ENCODE assay signal across 8 mouse cellular contexts in genomic region chr5:138171695-138172491, GRCm38 (mm10). TPM values are rescaled to one million over a fixed set of nuclear protein-coding genes. Genes with fewer than 3 reads are reported as not detected.
DNase-seq lines count a peak whose midpoint lies in the region; ATAC-seq and TF ChIP-seq lines count a peak whose summit lies in the region.

Gene Ap4m1, plus strand, starts transcription at chr5:138172002.
Gene Mcm7, minus strand, starts transcription at chr5:138172422.

- peak within 1 kb of the TSS; percentile 81 for H3K4me3 ChIP-seq in heart, embryonic 12.5 days
- H3K4me3 ChIP-seq in kidney, postnatal 0 days (replicated peaks; ENCODE audit: low read depth, low read length) = peak within 1 kb of the TSS; percentile 62
- H3K4me3 ChIP-seq in liver, embryonic 11.5 days (ENCODE audit: low read depth, low read length) = peak within 1 kb of the TSS; percentile 92
- H3K4me3 ChIP-seq in stomach, embryonic 14.5 days (ENCODE audit: low read depth, low read length) = peak within 1 kb of the TSS; percentile 60

- H3K27ac ChIP-seq in heart, embryonic 12.5 days (ENCODE audit: poor library complexity, severe bottlenecking) = peak within 1 kb of the TSS; percentile 97
- H3K27ac ChIP-seq in kidney, postnatal 0 days = peak within 1 kb of the TSS; percentile 87
- H3K27ac ChIP-seq in liver, embryonic 11.5 days (ENCODE audit: low read depth, low read length) = peak within 1 kb of the TSS; percentile 100
- H3K27ac ChIP-seq in stomach, embryonic 14.5 days (ENCODE audit: low read length) = peak within 1 kb of the TSS; percentile 95

- peak within 1 kb of the TSS; percentile 86 for H3K9ac ChIP-seq in heart, embryonic 12.5 days
- H3K9ac ChIP-seq in kidney, postnatal 0 days (ENCODE audit: low read depth, low read length) = peak within 1 kb of the TSS; percentile 71
- H3K9ac ChIP-seq in liver, embryonic 11.5 days (ENCODE audit: low read depth, low read length) = peak within 1 kb of the TSS; percentile 98
- peak within 1 kb of the TSS; percentile 65 for H3K9ac ChIP-seq in stomach, embryonic 14.5 days (replicated peaks; ENCODE audit: low read depth, low read length)

- H3K27me3 ChIP-seq in heart, embryonic 12.5 days (replicated peaks) = no peaks in the 10 kb centered on the region
- H3K27me3 ChIP-seq in kidney, postnatal 0 days (ENCODE audit: insufficient read depth, low read length) = no peaks in the 10 kb centered on the region
- no peaks in the 10 kb centered on the region for H3K27me3 ChIP-seq in liver, embryonic 11.5 days (replicated peaks; ENCODE audit: control insufficient read depth, insufficient read depth, low read length)
- H3K27me3 ChIP-seq in stomach, embryonic 14.5 days (ENCODE audit: control insufficient read depth, insufficient read depth, low read length) = no peaks in the 10 kb centered on the region

- WGBS in heart, embryonic 12.5 days = under 1% methylated on average over 54 of the region's 54 CpGs
- under 1% methylated on average over 54 of the region's 54 CpGs for WGBS in kidney, postnatal 0 days
- under 1% methylated on average over 54 of the region's 54 CpGs for WGBS in liver, embryonic 11.5 days
- WGBS in stomach, embryonic 14.5 days = under 1% methylated on average over 54 of the region's 54 CpGs

- no peaks in the 10 kb centered on the region for H3K9me3 ChIP-seq in heart, embryonic 12.5 days (replicated peaks)
- no peaks in the 10 kb centered on the region for H3K9me3 ChIP-seq in kidney, postnatal 0 days (replicated peaks; ENCODE audit: low read length)
- H3K9me3 ChIP-seq in liver, embryonic 11.5 days (ENCODE audit: control insufficient read depth, low read length) = no peaks in the 10 kb centered on the region
- no peaks in the 10 kb centered on the region for H3K9me3 ChIP-seq in stomach, embryonic 14.5 days (ENCODE audit: control insufficient read depth, low read depth, low read length)

- DNase-seq in CD4-positive helper T cell, adult 2 months (ENCODE audit: low read depth, low spot score) = peak; percentile 97
- peak; percentile 97 for DNase-seq in brain, embryonic 18.5 days (ENCODE audit: low read depth, low spot score)
- DNase-seq in kidney, postnatal 0 days (ENCODE audit: low spot score) = peak; percentile 99
- DNase-seq in liver, embryonic 11.5 days (ENCODE audit: low spot score) = peak; percentile 88
- DNase-seq in naive thymus-derived CD4-positive, alpha-beta T cell, adult 2 months (ENCODE audit: low read depth) = peak; percentile 94

- H3K4me1 ChIP-seq in heart, embryonic 12.5 days (replicated peaks) = peaks cover 17% of the 10 kb centered on the region
- H3K4me1 ChIP-seq in kidney, postnatal 0 days (replicated peaks; ENCODE audit: insufficient read depth, low read length) = peaks cover 10% of the 10 kb centered on the region; the same call in 1 of the 2 replicates
- H3K4me1 ChIP-seq in liver, embryonic 11.5 days (replicated peaks; ENCODE audit: control insufficient read depth, insufficient read depth, low read length) = peaks cover 14% of the 10 kb centered on the region
- H3K4me1 ChIP-seq in stomach, embryonic 14.5 days (ENCODE audit: control insufficient read depth, insufficient read depth, low read length) = peaks cover 12% of the 10 kb centered on the region

- peak; percentile 85 for ATAC-seq in erythroid progenitor cell, adult 5-6 weeks (replicated peaks; ENCODE audit: low FRiP score, poor library complexity, severe bottlenecking)
- peak; percentile 94 for ATAC-seq in heart, embryonic 12.5 days (ENCODE audit: insufficient number of reproducible peaks, low FRiP score)
- ATAC-seq in kidney, postnatal 0 days (replicated peaks; ENCODE audit: low FRiP score, low read depth) = peak; percentile 90
- peak; percentile 88 for ATAC-seq in liver, embryonic 11.5 days (replicated peaks; ENCODE audit: low FRiP score)
- ATAC-seq in stomach, embryonic 14.5 days (ENCODE audit: insufficient number of reproducible peaks, insufficient read depth, low FRiP score, low read depth) = peak; percentile 93

- peaks cover 60% of the 10 kb centered on the region for H3K36me3 ChIP-seq in heart, embryonic 12.5 days
- peaks cover 35% of the 10 kb centered on the region; the same call in 1 of the 2 replicates for H3K36me3 ChIP-seq in kidney, postnatal 0 days (ENCODE audit: insufficient read depth, low read length)
- H3K36me3 ChIP-seq in liver, embryonic 11.5 days (ENCODE audit: control insufficient read depth, insufficient read depth, low read length) = peaks cover 48% of the 10 kb centered on the region
- peaks cover 57% of the 10 kb centered on the region for H3K36me3 ChIP-seq in stomach, embryonic 14.5 days (ENCODE audit: control insufficient read depth, insufficient read depth, low read length)

- peak within 1 kb of the TSS; percentile 92 for H3K4me2 ChIP-seq in heart, embryonic 12.5 days
- H3K4me2 ChIP-seq in kidney, postnatal 0 days (ENCODE audit: low read length) = peak within 1 kb of the TSS; percentile 96
- peak within 1 kb of the TSS; percentile 77 for H3K4me2 ChIP-seq in liver, embryonic 11.5 days
- peak within 1 kb of the TSS; percentile 62 for H3K4me2 ChIP-seq in stomach, embryonic 14.5 days (replicated peaks; ENCODE audit: low read depth, low read length)

- TF ChIP-seq CTCF in kidney, postnatal 0 days (IDR thresholded peaks at IDR 0.05; ENCODE audit: low read depth) = peak; percentile 41

RNA-seq across cellular contexts. Expression of gene Ap4m1, which starts in this region (rescaled TPM):
- 9.6 and 16.2 TPM in 2 replicates for total RNA-seq in erythroid progenitor cell, adult 5-6 weeks (2015; ENCODE audit: low replicate concordance)
- total RNA-seq in erythroid progenitor cell, adult 5-6 weeks (2017; ENCODE audit: low replicate concordance) = 18.1 and 19.4 TPM in 2 replicates
- polyA plus RNA-seq in heart, embryonic 12.5 days (2016; fragmentation: Nextera tagmentation; extraction: Ambion mirVana) = 12.1 and 12.6 TPM in 2 replicates
- 13.0 and 13.1 TPM in 2 replicates for polyA plus RNA-seq in kidney, postnatal 0 days (2015; fragmentation: Nextera tagmentation; extraction: Ambion mirVana)
- polyA plus RNA-seq in liver, embryonic 11.5 days (2014; fragmentation: Nextera tagmentation; extraction: Ambion mirVana) = 11.3 and 14.2 TPM in 2 replicates
- polyA plus RNA-seq in stomach, embryonic 14.5 days (2014; fragmentation: Nextera tagmentation; extraction: Ambion mirVana) = 22.3 and 22.5 TPM in 2 replicates

RNA-seq across cellular contexts. Expression of gene Mcm7, which starts in this region (rescaled TPM):
- 218 and 223 TPM in 2 replicates for total RNA-seq in erythroid progenitor cell, adult 5-6 weeks (2015; ENCODE audit: low replicate concordance)
- total RNA-seq in erythroid progenitor cell, adult 5-6 weeks (2017; ENCODE audit: low replicate concordance) = 304 and 424 TPM in 2 replicates
- 136 and 138 TPM in 2 replicates for polyA plus RNA-seq in heart, embryonic 12.5 days (2016; fragmentation: Nextera tagmentation; extraction: Ambion mirVana)
- polyA plus RNA-seq in kidney, postnatal 0 days (2015; fragmentation: Nextera tagmentation; extraction: Ambion mirVana) = 119 and 136 TPM in 2 replicates
- 308 and 341 TPM in 2 replicates for polyA plus RNA-seq in liver, embryonic 11.5 days (2014; fragmentation: Nextera tagmentation; extraction: Ambion mirVana)
- 154 TPM in 2 replicates for polyA plus RNA-seq in stomach, embryonic 14.5 days (2014; fragmentation: Nextera tagmentation; extraction: Ambion mirVana)

Comparison
In these comparisons a context has a peak if more than half of its experiments do, and no peak if none do; other contexts are left out.
1. Peak in every context shown above with its lines: DNase-seq, ATAC-seq, H3K4me3 ChIP-seq and H3K27ac ChIP-seq.